Mouse (Mus musculus) liver, adult (tissue): ENCODE measurements around the gene Cdx2.

Experiments used
- GATA4 ChIP-seq: IDR thresholded peaks from 2 replicates; pipeline ENCODE4 v1.6.1; 2014; ENCODE audit warnings: mild to moderate bottlenecking, low read length; ENCODE audit not compliant: insufficient replicate concordance

The Cdx2 gene

GRCm38 (mm10) chr5:147306638-147307397, at the start of gene Cdx2:
TSS of gene Cdx2 (minus strand) at chr5:147307270.
- TF ChIP-seq GATA4: no peak

DNA sequence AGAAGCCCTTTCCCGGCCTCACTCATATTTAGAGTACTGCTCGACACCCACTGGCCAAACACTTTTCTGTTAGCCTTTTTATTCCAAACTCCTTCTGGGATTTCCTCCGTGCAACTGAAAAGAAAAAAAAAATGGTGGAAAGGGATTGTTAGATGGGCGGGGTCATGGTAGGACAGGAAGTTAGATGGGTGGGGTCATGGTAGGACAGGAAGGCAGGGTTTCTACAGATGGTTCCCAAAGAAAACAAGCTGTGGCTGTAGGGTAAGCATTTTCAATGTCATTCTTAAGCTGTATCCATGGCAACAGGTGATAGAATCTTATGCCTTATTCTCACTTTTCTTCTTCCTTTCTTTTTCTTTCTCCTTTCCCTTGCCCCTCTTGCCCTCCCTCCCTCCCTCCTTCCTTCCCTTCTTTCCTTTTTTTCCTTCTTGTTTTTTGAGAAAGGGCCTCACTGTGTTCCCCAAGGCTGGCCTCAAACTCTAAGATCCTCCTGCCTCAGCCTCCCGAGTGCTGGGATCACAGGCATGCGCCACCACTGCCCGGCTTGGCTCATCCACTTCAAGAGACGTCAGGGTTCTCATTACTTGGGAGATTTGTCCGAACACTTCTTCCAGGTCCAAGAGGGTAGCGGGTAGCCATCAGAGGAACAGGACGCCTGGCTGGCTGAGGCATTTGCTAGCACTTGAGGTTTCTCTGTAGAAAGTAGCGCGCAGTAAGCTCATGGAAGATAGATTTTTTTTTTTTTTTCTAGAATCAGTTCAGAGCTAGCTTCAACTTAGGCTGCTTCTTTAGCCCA, 49.4 kb upstream of the Cdx2 start:
- TF ChIP-seq GATA4: no peak

DNA sequence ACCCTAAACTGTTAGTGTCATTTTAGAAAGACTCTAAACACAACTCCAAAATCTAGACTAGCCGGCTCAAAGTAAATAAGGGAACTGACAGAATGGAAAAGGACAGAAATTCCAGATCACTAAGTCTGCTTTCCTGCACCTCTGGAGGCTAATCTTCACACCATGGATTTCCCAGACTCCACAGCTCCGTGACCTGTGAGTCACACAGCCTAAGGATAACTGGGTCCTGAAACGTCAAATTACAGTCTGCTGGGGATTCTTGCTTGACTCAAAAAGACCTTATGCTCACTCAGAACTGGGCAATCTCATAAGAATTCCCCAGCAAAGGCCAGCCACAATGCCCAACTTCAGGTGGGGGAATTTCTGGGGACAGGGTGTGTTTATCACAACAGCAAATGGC, 48.7 kb upstream of the Cdx2 start:
- no peak for TF ChIP-seq GATA4

DNA sequence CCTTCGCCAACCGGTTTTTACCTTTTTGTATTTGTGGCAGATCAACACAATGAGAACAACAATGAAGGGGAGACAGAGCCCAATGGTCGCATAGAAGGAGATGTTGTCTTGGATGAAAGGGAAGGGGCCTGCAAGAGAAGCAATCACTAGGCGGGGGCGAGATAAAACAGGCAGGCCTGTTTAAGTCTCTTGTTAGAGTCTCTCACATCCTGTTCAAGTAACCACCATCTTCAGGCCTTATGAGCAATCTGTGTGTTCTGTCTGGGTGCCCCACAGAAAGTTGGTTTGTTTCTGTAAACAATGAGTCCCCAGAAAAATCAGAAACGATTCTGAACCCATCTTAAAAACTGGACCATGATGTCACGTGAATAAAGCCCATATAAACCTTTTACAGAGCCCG, 47.9 kb upstream of the Cdx2 start:
- TF ChIP-seq GATA4: no peak

DNA sequence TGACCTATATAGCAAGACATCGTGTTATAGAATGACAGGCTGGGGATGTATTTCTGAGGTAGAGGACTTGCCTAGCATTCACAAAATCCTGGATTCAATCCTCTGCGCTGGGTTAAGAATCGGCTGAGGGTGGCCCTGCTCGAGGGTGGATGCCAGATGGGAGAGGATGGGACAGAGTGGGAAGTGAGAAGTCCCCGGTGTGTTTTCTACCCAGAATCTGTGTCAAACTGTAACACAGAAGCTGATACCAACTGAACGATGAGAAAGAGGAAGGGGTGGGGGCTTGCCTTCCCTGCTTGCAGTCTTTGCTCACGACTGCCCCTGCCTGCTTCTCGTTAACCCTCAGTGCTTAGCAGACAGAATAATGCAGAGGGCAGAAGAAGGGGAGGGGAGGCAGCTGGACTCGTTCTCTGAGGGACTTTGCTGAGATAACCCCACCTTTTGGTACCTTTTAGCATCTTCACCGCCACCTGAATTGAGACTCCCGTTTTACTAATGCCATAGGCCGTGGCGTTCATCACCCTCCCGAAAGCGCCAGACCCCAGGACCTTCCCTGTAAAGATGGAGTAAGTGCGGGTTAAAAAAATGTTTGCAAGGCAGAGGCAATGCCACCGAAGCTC, 47.2 kb upstream of the Cdx2 start:
- no peak for TF ChIP-seq GATA4

DNA sequence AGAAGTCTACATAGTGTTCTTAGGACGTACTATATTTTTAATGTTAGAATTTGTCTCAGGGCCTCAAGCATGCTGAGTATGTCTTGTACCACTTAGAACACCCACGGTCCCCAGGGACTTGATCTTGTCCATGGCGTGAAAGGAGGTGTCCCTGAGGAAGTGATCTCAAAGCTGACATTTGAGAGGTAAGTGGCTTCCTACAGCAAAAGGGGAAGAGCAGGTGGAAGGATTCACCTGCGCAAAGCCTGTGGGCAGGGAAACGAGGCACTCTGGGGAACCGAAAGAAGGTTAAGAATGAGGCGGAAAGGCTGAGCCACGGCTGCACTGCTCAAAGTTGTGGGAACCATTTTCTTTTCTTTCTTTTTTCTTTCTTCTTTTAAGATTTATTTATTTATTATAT, 44.9 kb upstream of the Cdx2 start:
- no peak for TF ChIP-seq GATA4

DNA sequence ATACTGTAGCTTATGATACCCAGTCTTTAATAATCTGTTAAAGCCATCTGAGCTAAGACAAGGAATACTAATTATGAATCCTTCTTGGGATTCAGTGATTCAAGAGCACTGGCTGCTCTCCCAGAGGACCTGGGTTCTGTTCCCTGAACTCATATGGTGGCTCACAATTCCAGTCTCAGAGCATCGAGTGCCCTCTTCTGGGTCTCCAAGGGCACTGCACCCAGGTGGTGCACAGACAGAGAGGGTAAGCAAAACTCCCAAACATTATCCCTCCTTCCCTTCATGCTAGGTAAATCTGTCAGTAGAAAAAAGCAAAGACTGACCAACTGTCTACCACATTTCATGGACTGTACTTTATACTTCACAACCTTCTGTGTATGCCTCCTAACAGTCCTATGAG, 38.9 kb upstream of the Cdx2 start:
- no peak for TF ChIP-seq GATA4

DNA sequence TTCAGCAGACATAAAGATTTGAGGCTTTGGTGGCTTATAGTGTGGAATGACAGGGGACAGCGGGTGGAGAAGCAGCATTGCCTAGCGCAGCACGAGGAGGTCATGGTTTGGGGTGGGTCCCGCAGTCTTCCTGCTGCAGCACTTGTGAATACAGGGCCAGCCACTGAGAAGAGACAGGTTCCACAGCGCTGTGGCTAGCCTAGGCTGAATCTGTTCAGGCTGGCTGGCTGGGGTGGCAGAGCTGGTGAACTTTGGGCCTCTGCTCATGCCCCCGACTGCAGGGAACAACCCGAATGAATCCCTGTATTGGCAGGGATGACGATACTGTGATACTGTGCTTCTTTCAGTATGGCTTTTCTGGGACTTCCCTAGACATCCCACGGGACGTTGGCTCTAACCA, 36.8 kb upstream of the Cdx2 start:
- no peak for TF ChIP-seq GATA4

DNA sequence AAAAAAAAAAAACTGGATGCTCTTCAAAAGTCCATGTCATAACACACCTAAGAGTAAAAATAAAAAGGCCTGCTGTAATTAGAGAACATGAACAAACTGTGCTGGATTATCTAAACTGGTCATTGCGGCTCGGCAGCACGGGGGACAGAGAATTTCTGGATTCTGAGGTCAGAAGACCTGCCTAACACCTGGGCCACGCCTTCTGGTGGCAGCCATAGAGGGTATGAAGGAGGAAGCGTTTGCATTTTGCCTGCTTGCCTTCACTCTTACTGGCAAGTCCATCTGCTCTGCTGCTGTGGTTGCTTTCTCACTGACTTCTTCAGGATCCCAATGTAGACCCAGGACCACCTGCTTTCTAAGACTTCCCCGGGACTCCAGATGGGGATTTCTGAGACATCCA, 35.8 kb upstream of the Cdx2 start:
- no peak for TF ChIP-seq GATA4

DNA sequence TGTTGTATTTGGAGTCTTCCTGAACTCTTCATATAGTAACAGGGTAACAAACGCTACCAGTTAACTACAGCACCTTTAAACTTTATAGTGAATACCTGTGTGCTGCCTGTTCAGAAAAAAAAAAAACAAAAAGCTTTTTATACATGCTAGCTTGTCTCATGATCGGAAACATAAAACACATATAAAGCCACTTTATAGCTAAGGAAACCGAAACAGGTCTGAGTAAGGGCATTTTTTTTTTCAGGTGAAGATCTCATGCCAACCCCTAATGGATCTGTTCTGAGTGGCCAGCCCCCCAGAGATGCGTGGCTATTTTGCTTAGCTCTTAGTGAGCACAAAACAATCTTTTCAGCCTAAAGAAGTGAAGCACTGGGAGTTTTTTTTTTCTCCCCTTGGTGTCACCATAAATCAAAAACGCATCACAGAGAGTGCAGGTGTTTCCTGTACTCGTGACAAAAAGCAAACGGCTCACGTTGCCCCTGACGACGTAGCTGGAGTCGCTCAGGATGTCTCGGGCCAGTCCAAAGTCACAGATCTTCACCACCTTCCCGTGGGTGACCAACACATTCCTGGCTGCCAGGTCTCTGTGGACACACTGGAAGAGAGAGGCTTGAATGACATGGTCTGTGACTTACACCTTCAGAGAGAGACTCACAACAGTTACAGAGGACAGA, 33.8 kb upstream of the Cdx2 start:
- TF ChIP-seq GATA4: no peak

DNA sequence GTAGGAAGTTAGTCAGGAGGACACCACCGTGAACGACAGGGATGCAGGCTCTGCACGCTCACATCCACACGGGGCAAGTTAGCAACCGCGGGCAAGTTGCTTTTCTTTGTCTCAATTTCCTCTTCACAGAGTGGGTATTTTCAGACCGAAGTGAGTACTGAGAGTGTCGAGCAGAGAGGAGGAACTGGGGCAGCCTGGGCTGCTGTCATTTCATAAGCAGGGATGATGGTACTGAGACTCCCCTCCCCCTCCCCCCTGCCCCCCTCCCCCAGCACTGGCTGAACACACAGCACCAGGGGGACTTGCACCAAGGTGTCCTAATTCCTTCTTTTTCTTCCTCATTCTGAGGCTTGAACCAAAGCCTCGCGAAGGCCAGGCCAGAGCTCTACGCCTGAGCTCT, 32.5 kb upstream of the Cdx2 start:
- TF ChIP-seq GATA4: no peak

DNA sequence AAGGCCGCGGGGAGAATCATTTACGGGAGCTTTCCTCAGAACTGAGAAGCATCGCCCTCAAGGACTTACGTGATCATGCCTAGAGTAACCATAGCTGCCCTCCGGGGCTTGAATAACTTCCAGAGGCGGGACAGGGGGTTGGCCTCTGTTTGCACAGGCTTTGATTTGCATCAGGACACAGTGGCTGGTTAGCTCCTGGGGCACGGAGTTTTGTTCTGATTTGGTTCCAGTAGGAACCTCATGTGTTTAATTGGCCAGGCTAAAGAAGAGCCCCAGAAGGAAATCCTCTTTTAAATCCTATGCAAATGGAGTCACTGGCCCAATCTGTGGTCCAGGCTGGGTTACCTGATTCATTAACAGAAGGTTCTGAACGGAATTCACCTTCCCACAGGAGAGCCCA, 31.9 kb upstream of the Cdx2 start:
- no peak for TF ChIP-seq GATA4

DNA sequence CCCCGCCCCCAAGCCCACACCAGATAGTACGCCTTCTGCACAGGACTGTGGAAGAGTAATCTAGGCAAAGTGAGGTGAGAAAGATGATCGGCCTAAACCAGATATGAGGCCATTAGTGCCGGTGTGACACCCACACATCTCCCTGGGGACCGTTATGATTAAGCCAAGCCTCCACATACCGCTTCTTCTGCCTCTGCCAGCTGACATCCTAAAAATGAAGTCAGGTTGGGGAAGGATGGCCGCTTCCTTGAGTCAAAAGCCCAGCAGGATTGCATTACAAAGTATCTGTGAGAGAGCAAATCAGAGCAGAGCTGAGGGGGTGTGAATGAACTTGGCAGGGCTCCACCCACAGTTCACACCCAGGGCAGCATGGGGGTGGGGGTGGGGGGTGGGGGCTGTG, 25.6 kb upstream of the Cdx2 start:
- no peak for TF ChIP-seq GATA4

DNA sequence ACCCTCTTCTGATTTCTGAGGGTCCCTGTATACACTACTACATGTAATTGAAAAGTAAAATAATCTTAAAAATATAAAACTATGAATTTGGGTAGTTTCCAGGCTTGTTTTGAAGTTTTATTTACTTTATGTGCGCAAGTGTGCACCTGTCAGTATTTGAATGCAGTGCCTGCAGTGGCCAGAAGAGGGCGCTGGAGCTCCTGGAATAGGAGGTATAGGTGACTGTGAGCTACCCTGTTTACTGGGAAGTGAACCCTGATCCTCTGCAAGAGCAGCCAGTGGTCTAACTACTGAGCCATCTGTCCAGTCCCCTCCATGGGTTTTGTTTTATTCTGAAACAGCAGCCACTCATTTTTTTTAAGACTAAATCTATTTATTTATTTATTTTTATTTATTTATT, 24.5 kb upstream of the Cdx2 start:
- no peak for TF ChIP-seq GATA4

DNA sequence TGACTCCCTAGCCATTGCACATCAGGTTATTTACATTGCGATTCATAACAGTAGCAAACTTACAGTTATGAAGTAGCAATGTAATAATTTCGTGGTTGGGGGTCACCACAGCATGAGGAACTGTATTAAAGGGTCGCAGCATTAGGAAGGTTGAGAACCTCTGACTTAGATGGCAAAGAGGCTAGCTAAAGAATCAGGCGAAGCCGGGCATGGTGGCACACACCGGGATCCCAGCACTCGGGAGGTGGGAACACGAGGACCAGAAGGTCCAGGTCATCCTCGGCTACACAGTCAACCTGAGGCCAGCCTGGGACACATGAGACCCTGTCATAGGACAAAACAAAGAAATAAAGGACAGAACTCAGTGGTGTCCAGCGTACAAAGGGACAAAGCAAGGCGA, 22.9 kb upstream of the Cdx2 start:
- TF ChIP-seq GATA4: no peak

DNA sequence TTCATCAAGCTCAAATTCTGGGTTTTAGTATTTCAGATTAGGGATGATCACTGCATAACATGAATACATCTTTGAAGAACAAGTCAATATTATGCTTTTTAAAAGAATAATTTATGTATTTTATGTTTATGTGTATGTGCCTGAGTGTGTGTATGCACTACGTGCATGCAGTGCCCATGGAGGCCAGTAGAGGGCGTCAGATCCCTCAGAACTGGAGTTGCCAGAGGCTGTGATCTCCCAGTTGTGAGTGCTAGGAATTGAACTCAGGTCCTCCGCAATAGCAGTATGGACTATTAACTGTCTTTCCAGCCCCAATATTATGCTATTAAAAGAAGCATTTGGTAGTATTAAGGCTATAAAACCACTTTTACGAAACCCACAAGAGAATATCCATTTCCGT, 20.6 kb upstream of the Cdx2 start:
- TF ChIP-seq GATA4: no peak

DNA sequence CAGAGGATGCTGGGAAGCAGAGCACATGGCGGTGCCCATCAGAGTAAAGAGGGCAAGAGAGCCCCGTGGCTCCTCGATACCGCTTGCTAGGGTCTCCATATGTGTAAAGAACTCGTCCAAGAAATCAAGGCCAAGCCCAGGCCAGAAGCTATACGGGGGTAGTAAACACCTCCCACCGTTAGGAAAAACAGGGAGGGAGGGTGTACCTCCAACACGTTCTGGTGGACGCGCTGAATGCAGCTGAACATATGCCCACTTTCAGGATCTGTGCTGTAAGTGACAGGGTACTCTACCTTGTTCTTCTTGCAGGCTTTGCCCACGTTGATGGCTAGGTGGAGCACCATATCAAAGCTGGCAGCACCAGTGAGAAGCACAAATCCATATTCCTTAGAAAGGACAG, 18.9 kb upstream of the Cdx2 start:
- TF ChIP-seq GATA4: no peak
